Mouse (Mus musculus) MEL (cell line): ENCODE measurements at regions not wholly inside any gene's neighbourhood (a gene's known extent, or its start where the extent isn't known, plus 50 kb on each side); places are given as distances from the start of the nearest gene placed in this dataset.

Experiments
- CTCF ChIP-seq, 3 experiments: IDR thresholded peaks in 2 of 3; conservative IDR thresholded peaks in 1 of 3; 2 replicates each; pipeline ENCODE4 v1.5.1; 2011 to 2012; ENCODE audit warnings: low read length in 3 of 3, low read depth in 2 of 3, mild to moderate bottlenecking in 2 of 3, improper control_type of control experiment in 1 of 3, inconsistent platforms in 1 of 3, mixed read lengths in 1 of 3, moderate library complexity in 1 of 3; ENCODE audit not compliant: control insufficient read depth in 1 of 3, insufficient read depth in 1 of 3, poor library complexity in 1 of 3, severe bottlenecking in 1 of 3
- EP300 ChIP-seq, 2 experiments: IDR thresholded peaks; 2 replicates each; pipeline ENCODE4 v1.6.1; 2011; ENCODE audit warnings: improper control_type of control experiment in 2 of 2, low read length in 2 of 2, low read depth in 1 of 2, mild to moderate bottlenecking in 1 of 2
- HCFC1 ChIP-seq: IDR thresholded peaks from 2 replicates; pipeline ENCODE4 v1.6.1; 2012; ENCODE audit warnings: low read depth, mild to moderate bottlenecking, inconsistent platforms, low read length, improper control_type of control experiment, moderate library complexity
- JUND ChIP-seq: IDR thresholded peaks from 2 replicates; pipeline ENCODE4 v1.6.1; 2011; ENCODE audit warnings: low read depth, mild to moderate bottlenecking, improper control_type of control experiment, low read length
- MXI1 ChIP-seq: IDR thresholded peaks from 2 replicates; pipeline ENCODE4 v1.6.1; 2011; ENCODE audit warnings: mild to moderate bottlenecking, low read depth, low read length, improper control_type of control experiment
- NELFE ChIP-seq: IDR thresholded peaks from 2 replicates; pipeline ENCODE4 v1.6.1; 2011; ENCODE audit warnings: low read depth, low read length, improper control_type of control experiment
- POLR2A ChIP-seq, 2 experiments: IDR thresholded peaks; 2 replicates each; pipeline ENCODE4 v1.6.1; 2011 to 2012; ENCODE audit warnings: low read length in 2 of 2, mild to moderate bottlenecking in 2 of 2, control low read depth in 1 of 2, improper control_type of control experiment in 1 of 2, low read depth in 1 of 2, moderate library complexity in 1 of 2; ENCODE audit not compliant: control insufficient read depth in 1 of 2, insufficient read depth in 1 of 2, poor library complexity in 1 of 2
- POLR2AphosphoS2 ChIP-seq: IDR thresholded peaks from 2 replicates; pipeline ENCODE4 v1.6.1; 2011; ENCODE audit warnings: low read length, improper control_type of control experiment

- TF ChIP-seq POLR2A (IDR thresholded peaks at IDR 0.05; ENCODE audit: control insufficient read depth in 1 of 2, insufficient read depth in 1 of 2, low read depth in 1 of 2, low read length in 2 of 2, poor library complexity in 1 of 2) (no peak), EP300 (IDR thresholded peaks at IDR 0.05; ENCODE audit: low read depth in 1 of 2, low read length in 2 of 2) (no peak), HCFC1 (no peak), POLR2AphosphoS2 (no peak), CTCF (IDR thresholded peaks at IDR 0.05 in 2 of 3, conservative IDR thresholded peaks at IDR 0.05 in 1 of 3; ENCODE audit: control insufficient read depth in 1 of 3, insufficient read depth in 1 of 3, low read depth in 2 of 3, low read length in 3 of 3, poor library complexity in 1 of 3, severe bottlenecking in 1 of 3) (no peak), MXI1 (no peak), NELFE (no peak), JUND (no peak)
These were observed 510.1 kb downstream of the Sqor start for GRCm38 (mm10) chr2:123274866-123275735.
